Mouse (Mus musculus) kidney, postnatal 14 days (tissue): ENCODE results near the gene Adgrl2.

Experiments
- DNase-seq: peaks from one replicate; pipeline ENCODE4 v3.0.0; 2022; ENCODE audit warnings: mixed read lengths

Adgrl2 gene

DNA sequence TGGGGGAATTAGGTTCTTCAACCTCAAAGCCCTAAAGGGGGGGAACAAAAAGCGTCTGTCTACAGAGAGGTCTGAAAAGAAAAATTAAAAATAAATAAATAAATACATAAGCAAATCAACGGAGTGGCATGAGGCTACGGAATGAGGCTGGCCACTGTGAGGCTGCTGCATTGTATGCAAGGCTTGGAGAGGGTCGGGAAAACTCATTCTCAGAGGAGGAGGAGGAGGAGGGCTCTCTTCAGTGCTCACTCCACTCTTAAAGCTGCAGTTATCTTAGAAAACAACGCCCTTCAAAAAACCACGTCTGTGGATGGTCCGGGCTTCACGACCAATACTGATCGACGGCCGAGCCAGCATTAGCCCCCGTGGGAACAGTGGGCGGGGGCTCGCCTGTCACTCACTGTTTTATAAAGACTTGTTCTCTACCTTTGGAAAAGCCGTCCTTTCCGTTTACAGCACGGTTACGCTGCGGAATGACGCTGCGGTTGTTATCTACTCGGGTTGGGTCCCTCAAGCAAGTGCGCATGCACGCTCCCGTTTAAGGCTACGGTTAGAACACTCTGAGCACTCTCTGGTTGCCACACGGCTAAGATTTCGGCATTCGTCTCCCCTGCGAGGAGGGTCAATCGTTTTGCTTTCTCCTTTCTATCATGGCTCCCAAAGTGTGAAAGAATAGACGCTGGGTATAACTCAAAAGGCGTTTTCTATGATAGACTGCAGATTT is 170.9 kb downstream of the Adgrl2 start:
- no peak for DNase-seq

DNA sequence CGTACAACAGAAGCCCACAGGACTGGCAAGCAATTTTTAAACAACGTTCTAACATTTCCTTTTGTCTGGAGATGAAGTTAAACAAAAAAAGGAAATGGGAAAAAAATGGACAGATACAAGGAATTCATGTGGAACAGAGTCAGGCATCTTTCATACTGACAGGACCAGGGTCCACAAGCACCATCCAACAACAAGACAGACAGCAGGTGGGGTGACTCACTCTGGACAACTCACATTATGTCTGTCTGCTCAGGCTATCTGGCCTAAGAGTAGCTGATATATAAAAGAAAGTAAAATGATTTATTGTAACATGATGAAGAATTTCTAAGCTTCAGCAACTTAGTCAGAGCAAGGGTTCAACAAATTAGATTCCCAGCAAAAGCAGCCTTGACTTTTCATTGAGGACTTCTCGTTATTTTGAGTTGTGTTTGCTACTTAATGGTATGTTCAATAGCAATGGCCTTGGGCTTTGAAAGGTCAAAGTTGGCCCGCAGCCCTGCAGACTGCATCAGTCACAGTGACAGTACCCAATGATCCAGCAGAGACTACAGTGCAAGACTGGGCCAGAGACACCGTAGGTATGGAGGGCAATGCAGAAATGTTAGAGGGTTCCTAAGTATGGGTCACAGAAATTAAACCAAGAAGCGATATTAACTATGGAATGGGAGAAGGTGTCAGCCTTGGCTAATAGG is 171.8 kb downstream of the Adgrl2 start:
- DNase-seq = no peak

DNA sequence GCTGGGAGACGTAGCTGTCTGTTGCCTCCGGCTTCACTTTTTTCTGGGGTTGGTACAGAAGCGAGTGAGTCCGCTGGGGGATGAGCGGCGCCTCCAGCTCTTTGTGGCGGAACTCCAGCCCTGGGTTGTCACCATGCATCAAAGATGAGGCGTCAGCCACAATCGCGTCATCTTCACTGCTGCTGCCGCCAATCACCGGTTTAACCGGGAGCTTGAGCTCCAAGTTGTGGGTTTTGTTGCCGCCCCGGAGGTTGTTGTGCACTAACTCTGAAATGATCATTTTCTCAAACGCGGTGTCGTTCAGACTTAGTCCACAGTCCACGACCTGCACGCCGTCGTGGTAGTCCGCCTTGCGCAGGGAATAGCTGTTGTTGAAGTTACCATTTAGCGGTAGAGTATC is 172.9 kb downstream of the Adgrl2 start:
- no peak for DNase-seq

DNA sequence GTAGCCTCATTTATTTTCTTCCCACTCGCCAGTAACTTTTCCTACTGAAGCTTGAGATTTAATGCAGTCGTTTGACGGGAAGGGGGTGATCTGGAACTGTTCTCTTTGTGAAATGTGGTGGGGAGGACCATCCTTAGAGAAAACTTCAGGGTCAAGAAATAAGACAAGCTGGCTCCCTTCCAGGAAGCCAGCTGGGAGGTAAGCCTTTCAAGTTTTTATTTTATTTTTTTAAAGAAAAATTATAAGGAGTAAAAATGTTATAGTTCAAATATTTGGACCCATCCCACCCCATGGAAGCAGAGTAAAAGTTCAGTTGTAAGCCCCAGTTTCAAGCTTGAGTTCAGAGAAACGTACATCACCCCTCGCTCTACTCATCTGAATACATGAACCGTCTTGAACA is 177.2 kb downstream of the Adgrl2 start:
- no peak for DNase-seq

DNA sequence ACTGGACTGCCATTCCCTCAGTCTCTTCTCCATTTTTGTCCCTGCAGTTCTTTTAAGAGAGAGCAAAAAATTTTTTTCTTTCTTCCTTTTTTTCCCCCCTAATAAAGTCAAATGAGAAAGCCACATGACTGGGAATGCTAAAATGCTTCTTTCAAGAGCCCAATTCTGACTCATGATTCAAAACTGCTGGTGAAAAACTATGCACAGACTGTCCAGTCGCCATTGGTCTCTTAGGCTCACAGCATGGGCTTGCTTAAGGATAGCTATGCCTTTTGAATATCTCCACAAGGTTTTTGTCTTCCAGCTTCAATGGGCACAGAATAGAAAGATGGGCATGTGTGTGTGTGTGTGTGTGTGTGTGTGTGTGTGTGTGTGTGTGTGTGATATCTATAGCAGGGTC is 178.3 kb downstream of the Adgrl2 start:
- no peak for DNase-seq

DNA sequence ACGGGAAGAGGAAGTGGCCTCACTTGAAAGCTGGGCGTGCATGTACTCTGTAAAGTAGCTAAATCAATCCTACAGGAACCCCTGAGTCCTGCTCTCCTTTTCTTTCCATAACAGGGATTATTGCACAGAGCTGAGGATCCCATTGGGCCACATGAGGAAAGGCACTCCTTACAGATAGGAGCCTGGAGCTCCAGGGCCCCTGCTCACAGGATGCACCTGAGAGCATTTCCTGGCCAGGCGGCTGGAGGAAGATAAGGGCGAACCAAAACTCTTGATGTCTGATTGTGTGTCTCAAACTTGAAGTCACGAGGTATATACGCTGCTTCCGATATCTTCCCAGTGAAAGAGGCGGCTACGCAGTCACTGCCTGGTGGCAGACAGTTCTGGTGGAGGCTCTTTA is 183.4 kb downstream of the Adgrl2 start:
- no peak for DNase-seq

DNA sequence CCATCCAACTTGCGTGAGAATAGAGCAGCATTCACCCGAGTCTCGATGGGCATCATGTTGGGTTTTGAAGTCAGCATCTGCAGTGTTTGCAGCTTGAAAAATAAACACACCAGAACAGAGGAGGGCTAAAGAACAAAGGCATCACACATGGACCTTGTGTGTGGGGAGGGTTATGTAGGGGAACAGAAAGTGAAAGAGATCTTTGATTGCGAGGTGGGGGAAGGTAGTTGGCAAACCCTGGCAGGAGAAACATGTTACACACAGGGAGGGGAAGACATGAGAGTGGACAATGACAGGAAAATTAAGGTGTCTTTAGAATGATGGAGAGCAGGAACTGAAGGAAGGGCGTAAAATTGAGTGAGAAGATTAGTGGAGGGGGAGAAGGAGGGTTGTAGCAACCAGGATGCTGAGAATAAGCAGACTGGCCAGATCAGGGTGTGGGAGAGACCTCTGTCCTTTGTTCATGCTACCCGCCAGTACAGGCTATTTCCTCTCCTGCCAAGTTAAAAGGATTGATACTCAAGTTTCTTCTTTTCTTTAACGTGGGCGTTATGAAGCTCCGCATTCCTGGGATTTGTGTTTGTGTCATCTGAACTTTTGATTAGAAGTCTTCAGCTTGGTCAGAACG is 197.0 kb downstream of the Adgrl2 start:
- DNase-seq = no peak

DNA sequence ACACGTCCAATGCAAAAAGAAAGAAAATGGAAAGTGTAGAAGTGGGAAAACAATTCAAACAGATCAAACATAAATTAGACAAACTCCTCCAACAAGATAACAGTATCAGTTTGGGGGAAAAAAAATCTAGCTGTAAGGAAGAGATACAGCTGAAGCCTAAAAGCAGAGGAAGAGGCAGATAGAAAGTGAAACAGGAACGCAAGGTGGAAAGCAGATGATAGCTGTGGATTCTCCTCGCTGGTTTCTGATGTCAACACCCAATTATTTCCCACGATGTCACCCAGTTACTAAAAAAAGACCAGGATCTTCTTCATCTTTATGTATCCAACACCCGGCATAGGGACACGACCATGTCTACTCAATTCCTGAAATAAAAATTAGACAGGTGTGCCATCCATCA is 220.0 kb downstream of the Adgrl2 start:
- DNase-seq = no peak
